Mouse (Mus musculus): ENCODE measurements around the gene Fzd7. TPM values are rescaled to one million over a fixed set of nuclear protein-coding genes. Genes with fewer than 3 reads are reported as not detected.
"Not testable (repeated sequence)": the region's sequence is repeated elsewhere in the genome, so short reads cannot be mapped to it uniquely, and the experiment has no call there.

Gene Fzd7
- total RNA-seq (2022): 10 to 100 TPM; 34.5 to 48.6 (median 42.6) TPM

DNA sequence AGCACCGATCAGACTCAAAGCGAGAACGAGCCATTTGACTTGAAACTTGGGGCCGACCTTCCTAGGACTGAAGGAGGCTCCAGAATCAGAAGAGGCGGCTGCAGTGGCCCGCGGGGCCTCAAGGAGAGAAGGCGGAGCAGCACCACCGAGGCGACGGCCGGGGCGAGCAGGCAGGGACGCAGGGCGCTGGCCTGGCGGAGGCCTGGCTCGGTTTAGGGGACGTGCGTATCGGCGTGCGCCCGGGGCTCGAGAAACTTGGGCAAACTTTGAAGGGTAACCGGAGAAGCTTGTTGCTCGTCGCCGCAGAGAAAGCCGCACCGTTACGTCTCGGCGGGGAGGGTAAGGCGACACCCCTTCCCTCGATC lies at the start of gene Fzd7:
Gene Fzd7 (plus strand): TSS at position 94 of the 365 bp plus-strand sequence.
- peak; percentile 53 to 68 for DNase-seq (ENCODE audit: low spot score in 2 of 2)

DNA sequence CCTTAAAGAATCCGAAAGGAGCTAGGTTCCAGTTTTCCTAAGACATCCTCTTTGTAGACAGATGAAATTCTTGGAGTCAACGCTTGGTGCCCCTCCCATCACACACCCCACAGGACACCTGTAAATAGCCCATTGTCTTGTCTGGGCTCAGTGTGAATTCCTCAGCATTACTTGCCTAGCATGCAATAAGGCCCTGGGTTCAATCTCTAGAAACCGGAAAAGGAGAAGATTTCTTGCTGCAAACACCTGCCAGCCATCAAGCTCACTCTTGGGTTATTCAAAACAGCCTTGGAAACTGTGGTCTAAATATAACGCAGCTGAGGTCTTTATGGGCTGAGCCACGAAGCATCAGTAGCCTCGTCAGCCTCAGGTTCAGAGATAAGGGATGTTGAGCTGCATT lies 48.9 kb upstream of the Fzd7 start:
- no peak for DNase-seq (ENCODE audit: low spot score in 2 of 2)

DNA sequence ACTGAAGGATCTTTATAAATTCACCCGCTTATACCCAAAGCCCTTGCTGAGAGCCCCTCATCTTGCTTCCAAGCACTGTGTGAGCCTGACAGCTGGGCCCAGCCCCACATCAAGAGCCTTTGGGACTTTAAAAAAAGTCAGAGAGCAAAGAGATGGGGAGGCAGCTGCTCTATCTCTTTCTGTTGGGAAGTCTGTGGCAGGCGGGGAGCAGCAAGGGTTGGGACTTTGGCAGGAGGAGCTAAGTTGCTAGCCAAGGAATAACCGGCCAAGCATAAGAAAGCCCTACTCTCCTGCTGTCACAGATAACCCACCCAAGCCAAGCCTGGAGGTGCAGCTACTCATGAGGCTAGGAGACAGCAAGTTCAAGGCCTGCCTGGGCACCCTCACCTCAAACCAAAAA lies 48.2 kb upstream of the Fzd7 start:
- DNase-seq (ENCODE audit: low spot score in 2 of 2): peak; percentile 20 to 50

DNA sequence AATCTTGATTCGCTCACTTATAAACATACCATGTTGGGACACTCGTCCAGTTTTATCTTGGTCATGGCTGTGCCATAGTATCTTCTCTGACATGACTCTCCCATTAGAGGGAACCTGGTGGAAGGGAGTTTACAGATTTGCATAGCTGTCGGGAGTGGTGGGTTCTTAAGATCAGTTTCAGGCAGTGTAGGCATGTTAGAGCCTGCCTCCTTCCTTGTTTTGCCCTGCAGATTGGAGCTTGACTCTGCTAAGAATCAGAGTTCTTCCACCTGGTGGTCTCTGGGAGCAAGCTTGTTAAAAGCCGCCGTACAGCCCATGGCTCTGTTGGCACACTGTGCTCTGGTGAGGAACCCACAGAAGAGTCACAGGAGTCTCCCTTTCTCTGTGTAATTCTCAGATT lies 47.0 kb upstream of the Fzd7 start:
- DNase-seq (ENCODE audit: low spot score in 2 of 2): no peak

DNA sequence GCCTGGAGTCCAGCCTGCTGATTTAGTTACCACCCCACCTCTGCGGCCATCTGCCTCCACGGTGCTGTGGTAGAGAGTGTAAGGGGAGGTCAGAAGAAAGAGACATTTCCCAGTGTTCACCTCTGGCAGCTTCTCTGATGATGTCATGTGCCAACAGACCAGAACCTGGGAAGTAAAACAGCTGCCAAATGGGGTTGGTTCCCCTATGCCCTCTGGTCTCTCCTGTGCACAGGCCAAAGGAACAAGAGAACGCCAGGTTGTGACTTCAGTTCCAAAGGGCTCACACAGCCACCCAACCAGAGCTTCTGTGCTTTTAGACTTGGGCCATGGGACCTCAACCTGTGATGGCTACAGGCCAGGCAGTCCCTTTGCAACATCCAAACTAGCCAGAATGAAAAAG lies 45.9 kb upstream of the Fzd7 start:
- DNase-seq (ENCODE audit: low spot score in 2 of 2): no peak

DNA sequence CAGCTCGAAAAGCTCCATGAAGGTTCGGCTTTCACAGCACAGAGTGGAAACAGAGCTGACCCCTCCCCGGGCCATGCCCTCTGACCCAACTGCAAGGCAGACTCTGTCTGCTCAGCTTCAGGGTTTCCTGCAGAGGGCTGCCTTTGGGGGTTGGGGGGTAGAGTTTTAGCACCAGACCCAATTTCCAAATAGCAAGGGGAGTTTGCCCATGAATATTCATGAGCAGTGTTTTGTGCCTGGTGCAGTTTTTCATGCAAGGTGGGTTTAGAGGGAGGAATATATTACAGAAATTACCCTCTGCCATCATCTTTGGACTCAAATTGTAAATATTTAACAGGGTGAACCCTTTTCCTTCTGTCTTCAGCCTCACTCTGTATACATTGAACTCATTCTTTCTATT lies 44.3 kb upstream of the Fzd7 start:
- no peak for DNase-seq (ENCODE audit: low spot score in 2 of 2)

DNA sequence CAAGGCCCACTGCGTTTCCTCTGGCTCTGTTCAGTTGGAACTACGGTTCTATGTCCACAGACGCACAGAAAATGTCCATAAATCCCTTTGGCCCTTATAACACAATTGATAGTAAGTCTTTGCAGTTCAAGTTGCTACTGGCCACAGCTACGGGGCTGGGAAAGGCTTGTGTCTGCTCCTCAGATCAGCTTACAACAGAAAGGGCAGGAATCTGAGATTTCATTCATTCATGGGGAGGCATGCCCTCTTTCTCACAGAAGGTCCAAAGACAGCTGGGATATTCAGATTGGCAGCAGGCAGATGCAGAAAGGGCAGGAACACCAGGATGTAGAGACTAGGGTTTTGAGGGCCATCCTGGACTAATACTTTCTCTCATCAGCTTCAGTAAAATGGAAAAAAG lies 43.9 kb upstream of the Fzd7 start:
- no peak for DNase-seq (ENCODE audit: low spot score in 2 of 2)

DNA sequence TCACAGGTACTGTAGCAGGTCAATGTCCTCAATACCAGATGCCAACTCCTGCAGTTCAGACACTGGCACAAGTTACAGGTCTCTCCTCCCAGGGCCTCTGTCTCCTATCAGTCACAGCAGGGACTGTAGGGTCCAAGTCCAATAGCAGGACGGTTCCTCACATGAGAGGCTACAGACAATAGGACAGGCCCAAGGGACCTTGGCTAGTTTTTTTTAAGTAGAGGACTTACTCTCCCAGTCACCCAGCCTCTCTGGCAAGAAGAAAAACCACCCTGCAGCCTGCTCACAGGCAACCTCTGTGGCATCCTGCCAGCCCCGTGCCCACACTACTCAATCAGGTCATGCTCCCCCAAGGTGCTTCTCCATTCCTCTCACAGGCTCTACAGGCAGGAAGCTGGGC lies 43.0 kb upstream of the Fzd7 start:
- DNase-seq (ENCODE audit: low spot score in 2 of 2): no peak

DNA sequence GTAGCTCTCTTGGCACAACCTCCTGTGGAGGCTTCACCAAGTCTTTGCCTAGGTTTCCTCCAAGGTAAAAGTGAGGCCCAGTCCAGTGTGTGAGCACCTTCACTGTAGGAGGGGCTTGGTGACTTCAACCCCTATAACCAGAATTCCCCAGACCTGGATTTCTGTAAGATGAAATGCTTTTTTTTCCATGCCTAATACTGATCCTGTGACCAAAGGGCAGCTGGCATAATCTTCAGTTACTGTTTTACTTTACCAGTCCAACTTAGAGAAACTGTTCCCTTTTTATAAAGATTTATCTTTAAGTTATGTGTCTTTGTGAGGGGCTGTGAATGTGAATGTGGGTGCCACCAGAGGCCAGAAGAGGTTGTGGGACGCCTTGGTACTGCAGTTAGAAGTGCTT lies 42.3 kb upstream of the Fzd7 start:
- no peak for DNase-seq (ENCODE audit: low spot score in 2 of 2)

DNA sequence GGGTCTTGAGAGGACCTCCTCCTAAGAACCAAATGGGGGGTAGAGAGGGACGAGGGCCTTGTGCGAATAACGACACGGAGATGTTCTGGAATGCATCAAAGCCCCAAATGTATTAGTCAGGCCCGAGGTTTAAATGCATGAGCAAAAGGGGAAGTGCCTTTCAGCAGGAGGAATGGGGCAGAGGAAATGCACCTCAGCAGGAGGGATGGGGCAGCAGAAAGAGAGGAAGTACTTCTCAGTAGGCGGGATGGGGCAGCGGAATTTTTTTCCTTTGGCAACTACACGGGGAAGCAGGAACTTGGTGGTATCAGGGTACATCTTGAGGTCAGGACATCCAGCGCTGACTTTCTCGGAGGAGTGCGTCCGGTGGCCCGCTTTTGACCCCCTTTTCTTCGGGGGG lies 39.5 kb upstream of the Fzd7 start:
- not testable (repeated sequence) for DNase-seq (ENCODE audit: low spot score in 2 of 2)

DNA sequence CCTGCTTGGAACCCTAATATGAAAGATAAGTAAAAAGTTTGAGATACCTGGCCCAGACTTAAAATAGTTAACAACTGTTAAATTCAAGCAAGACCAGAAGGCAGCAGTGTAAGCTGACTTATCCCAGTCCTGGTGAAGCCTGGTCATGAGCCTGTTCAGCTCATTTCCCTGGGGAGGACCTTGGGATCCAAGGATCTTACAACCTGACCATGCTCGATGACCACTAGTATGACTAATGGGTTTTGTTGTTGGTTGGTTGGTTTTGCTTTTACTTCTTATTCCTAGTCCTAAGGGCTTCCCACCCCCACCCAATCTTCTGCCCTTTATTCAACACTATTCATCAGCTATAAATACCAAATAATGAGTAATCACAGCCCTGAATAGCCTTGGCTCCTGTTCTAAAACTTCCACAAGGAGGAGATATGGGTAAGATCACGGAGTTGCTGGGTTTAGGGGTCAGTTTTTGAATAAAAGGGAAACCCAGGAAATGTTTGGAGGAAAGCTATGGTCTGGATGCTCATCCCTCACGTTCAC lies 38.0 kb upstream of the Fzd7 start:
- no peak for DNase-seq (ENCODE audit: low spot score in 2 of 2)

DNA sequence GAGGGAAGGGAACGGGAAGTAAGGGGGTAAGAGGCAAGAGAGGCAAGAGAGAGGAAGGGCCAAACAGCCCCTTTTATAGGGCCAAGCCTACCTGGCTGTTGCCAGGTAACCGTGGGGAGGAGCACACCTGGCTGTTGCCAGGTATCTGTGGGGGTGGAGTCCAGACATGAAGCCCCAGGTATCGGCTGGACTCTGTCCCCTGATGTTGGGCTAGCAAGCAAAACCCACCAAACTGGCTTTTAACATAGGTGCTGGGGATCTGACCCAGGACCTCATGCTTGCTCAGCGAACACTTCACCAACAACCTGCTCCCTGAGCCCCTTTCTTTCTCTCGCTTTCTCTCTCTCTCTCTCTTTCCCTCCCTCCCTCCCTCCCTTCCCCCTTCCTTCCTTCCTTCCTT lies 37.0 kb upstream of the Fzd7 start:
- no peak for DNase-seq (ENCODE audit: low spot score in 2 of 2)

DNA sequence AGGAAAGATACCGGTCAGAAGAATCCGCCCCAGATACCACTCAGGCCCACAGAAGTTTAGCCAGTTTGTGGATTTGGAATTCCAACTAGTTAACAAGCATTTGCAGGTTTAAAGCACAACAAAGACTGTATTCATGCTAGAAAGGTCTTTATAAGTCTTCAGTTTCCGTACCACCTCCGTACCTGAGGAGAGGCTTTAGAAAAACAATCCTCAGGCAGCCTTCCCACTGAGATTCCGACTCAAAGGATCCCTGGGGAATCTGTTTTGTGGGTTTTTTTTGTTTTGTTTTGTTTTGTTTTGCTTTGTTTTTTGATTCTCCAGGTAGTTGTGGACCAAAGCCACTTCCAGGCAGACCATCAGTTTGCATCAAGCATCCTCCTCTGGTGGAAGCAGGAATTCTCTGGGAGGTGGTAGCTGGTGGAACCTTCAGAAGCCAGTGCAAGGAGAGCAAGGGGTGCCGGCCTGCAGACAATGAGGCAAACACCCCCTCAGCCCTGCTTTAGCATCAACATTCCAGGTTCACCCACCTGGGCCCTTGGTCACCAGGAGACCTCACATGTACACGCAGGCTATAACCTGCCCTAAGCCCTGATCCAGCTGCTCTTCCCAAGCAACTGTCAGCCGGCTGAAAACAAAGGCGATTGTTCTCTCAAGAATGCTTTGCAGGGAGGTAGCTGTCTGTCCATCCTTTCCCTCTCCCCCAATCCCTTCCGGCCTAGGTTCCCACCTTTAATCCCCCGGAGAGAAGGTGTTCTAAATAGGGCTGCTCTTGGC lies 33.5 kb upstream of the Fzd7 start:
- DNase-seq (ENCODE audit: low spot score in 2 of 2): no peak

DNA sequence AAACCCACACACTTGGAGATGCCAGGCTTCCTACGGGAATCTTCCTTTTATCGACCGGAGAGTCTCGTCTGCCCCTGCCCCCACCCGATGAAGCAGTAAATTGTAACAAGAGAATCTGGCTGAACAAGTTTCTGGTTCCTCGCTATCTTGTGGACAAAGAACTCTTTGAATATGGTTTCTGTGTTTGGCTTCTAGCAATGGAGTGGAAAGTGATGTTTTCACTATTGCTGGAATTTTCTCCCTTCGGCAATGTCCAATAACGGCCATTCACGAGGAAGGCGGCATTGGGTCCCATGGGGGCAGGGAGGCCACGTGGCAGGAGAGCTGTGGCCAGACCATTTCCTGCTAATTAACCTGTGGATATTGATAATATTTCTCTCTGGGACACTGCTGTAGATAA lies 32.8 kb upstream of the Fzd7 start:
- DNase-seq (ENCODE audit: low spot score in 2 of 2): no peak

DNA sequence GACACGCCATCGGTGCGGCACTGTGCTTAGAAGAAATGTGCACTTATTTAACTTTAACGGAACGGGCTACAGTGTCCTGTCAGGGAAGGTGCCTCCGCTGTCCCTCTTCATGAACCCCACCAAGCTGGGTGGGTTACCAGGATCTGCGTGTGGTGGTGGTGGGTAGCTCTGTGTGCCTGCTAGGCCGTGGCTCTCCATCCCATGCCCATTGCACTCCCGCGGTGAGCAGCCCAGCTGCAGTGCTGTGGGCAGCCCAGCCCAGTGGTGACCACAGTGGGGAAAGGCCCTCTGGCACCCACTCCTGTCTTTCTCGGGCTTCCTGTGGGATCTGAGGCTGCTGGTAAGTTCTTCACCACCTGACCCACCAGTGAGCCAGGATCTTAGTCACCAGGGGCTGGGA lies 31.3 kb upstream of the Fzd7 start:
- no peak for DNase-seq (ENCODE audit: low spot score in 2 of 2)

DNA sequence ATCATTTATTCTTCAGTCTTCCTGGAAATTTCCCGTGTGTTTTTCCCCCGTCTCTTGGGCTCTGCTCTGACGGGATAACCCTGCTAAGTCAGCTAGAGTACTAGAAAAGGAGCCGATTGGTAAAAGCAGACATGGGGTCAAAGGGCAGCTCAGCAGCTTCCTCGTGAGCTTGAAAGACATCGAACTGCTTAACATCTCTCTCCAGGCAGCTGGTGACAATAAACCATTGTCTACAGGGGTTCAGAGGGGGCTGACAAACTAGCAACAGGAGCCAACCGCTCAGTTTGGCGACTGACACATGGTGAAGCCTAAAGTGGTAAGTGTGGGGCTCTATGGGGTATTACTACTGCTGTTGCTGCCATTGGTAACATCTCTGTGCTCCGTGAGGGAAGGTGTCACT lies 30.6 kb upstream of the Fzd7 start:
- DNase-seq (ENCODE audit: low spot score in 2 of 2): no peak

DNA sequence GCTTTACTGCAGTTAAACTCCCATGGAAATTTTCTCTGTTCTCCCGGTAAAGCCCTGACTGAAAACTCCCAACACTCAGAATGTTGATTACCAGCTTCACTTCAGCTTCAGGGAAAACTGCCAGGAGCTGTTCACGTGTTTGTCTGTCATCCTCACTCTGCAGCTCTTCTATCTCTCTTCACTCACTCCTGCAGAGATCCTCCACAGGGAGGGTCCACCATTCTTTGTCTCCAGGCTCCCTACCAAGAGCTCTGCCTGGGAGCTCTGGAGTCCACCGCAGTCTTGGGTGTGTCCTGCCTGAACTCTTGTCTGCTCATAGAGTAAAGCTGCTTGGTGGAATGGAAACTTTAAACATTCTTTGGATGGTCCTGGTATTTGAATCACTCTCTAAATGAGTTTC lies 25.4 kb upstream of the Fzd7 start:
- DNase-seq (ENCODE audit: low spot score in 2 of 2): no peak

DNA sequence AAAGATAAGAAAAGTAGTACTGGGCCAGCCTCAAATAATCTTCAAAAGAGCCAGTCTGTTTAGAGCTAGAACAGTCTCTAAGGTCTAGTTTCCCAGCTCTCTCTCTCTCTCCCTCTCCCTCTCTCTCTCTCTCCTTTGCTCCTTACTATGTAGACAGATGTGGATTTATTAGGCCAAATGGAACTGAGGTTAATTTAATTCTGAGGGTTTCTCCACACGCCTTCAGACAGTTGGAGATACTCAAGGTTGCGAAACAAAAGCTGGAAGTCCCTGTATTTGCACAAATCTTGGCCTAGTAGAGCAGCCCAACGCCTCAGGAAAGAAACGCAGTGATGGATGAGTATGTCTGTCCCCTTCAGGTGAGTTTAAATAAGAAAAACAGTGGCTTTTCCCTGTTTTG lies 24.4 kb upstream of the Fzd7 start:
- no peak for DNase-seq (ENCODE audit: low spot score in 2 of 2)

DNA sequence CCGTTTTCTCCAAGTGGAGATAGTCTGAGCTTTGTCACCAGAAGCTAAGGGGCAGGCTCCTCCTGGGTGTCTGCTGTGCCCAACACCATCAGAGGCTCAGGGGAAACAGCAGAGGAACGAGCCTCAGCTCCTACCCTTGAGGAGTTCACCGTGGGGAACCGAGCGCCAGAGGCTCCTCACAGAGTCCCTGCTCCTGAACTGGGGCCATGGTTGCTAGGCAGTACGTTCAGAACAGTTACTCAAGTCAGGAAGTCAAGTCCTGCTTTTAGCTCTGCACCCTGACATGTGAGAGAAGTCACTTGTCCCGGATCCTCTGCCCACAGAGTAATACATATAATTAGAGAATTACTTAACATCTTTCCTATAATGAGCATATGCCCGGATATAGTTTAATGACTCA lies 23.3 kb upstream of the Fzd7 start:
- DNase-seq (ENCODE audit: low spot score in 2 of 2): peak; percentile 50 to 51

DNA sequence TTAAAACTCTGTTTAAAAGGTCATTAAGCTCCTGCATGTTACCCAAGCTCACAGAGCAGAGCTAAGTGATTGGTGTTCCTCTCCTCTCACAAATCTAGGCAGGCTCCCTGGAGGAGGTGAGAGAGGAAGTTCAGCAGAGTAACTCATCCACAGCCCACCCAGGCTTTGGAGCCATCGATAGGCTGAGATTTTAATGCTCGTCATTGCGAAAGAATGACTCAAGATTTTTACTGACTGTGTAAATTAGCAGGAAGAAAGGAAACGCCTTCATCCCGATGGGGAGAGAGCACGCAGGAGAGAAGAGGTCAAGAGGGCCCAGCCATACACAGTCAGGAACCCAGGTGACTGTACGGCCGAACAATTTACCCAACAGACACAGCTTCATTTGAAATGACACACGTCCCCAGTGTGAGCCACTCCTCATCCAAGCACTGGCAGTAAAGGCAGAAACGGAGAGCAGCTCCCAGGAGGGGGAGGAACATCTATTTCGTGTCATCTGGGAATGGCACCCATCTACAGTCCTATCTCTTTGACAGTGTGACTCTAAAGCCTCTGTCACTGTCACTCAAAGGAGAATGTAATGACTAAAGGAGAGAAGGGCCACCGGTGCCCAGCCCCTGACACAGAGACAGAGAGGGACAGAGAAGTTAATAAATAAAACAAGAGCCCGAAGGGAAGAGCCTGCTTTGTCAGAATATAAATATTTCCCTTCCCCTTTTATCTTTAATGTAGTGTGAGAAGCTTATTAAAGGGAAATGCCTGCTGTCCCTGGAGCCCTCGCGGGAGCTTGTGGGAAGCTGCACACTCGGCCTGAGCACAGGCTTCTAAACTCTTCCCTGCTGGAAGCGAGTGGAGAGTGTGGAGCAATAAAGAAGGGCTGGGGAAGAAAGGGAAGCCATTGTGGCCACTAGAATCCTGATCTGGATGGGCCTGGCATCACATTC lies 17.3 kb upstream of the Fzd7 start:
- no peak for DNase-seq (ENCODE audit: low spot score in 2 of 2)

DNA sequence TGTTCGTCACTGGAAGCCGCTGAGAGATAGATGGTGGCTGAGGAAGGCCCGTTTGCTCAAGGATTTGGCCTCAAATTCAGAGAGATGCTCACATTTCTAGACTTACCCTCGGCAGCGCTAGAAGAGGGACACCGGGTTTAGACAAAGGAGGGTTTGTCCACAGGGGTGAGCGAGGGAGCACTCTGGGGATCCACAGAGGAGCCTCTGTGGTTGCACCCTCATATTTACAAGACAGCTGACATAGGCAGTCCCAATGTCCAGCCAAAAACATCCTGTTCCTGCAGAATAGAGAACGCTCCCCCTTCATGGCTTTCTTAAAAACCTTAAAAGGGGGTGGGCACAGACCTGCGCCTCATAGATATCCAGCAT lies 16.6 kb upstream of the Fzd7 start:
- DNase-seq (ENCODE audit: low spot score in 2 of 2): no peak

DNA sequence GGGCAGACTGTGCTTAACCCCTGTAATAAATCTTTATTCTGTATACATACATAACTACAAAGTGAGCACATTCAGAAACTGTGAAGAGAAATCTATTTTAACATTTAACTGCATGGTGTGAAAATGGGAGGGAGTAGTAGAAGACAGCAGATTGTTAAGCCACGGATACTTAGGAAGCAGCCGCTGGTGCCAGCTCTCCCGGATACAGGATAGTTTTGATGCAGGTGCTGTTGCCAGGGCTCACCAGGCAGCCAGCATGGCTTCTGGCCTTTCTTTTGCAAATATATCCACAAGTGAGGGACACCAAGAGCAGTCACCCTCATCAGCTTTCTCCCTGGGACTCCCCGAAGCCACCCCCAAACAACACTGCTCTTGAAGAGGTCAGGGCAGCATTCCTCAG lies 13.1 kb upstream of the Fzd7 start:
- DNase-seq (ENCODE audit: low spot score in 2 of 2): no peak

DNA sequence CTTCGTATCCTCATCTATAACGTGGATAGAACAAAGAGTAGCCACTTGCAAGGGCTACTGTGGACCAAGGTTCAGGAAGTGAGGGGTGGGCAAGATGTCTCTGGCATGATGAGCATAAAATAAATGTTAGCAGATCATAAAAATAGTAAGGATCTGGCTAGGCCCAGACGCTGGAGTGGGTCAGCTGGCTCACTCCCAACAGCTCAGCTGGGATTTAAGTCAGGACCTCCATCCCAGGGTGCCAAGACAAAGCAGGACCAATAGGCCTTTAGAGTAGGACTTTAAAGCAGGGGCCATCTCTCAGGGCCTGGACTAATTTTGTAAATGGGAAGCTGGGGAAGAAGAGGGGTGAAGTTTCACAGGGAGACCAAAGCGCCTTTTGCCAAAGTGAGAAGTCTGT lies 11.5 kb upstream of the Fzd7 start:
- DNase-seq (ENCODE audit: low spot score in 2 of 2): no peak

Data from gastrocnemius, adult 8-10 months (tissue).